Mouse (Mus musculus) midbrain, embryonic 15.5 days (tissue): Measurements from ENCODE around the gene Ache. TPM values are rescaled to one million over a fixed set of nuclear protein-coding genes. Genes with fewer than 3 reads are reported as not detected.

Experiments used
- ATAC-seq: fragments of 200-750 bp; cut with Nextera tagmentation; replicated peaks from 2 replicates; pipeline ENCODE4 v1.8.0; 2017; ENCODE audit warnings: moderate TSS enrichment
- H3K27ac ChIP-seq: fragments of 300-500 bp; sonication (generic); 2 replicates; pipeline ENCODE4 v1.5.1; 2015; ENCODE audit warnings: mild to moderate bottlenecking, inconsistent platforms
- H3K27me3 ChIP-seq: fragments of 300-500 bp; sonication (generic); replicated peaks from 2 replicates; pipeline ENCODE4 v1.6.1; 2015; ENCODE audit warnings: inconsistent platforms
- H3K36me3 ChIP-seq: fragments of 300-500 bp; sonication (generic); replicated peaks from 2 replicates; pipeline ENCODE4 v1.6.1; 2015; ENCODE audit warnings: inconsistent platforms
- H3K4me1 ChIP-seq: fragments of 300-500 bp; sonication (generic); 2 replicates; pipeline ENCODE4 v1.6.1; 2015; ENCODE audit warnings: inconsistent platforms
- H3K4me2 ChIP-seq: fragments of 300-500 bp; sonication (generic); 2 replicates; pipeline ENCODE4 v1.6.1; 2015; ENCODE audit warnings: inconsistent platforms, mild to moderate bottlenecking, moderate library complexity
- H3K4me3 ChIP-seq: fragments of 300-500 bp; sonication (generic); 2 replicates; pipeline ENCODE4 v1.5.1; 2015; ENCODE audit warnings: mild to moderate bottlenecking, inconsistent platforms
- H3K9ac ChIP-seq: fragments of 300-500 bp; sonication (generic); 2 replicates; pipeline ENCODE4 v1.6.1; 2015; ENCODE audit warnings: mild to moderate bottlenecking, inconsistent platforms
- H3K9me3 ChIP-seq: fragments of 300-500 bp; sonication (generic); 2 replicates; pipeline ENCODE4 v1.6.1; 2016; ENCODE audit warnings: inconsistent platforms
- WGBS: fragments of 180-500 bp; shearing (Covaris S2); methylation state at CpG from one replicate; pipeline ENCODE4 v1.1.7; 2015; ENCODE audit warnings: mixed read lengths; 5-methylcytosine and 5-hydroxymethylcytosine counted together
- microRNA-seq: library from miRNA; unstranded; fragments of <30 nt; microRNA quantifications from one replicate; pipeline ENCODE4, GENCODE M21; 2016
- polyA plus RNA-seq: library from polyadenylated mRNA; unstranded; fragments of >200 nt; fragmentation: Nextera tagmentation; extraction: Ambion mirVana; gene quantifications from 2 replicates; pipeline ENCODE4 v1.2.1, GENCODE M21; 2015

The Ache gene
- polyA plus RNA-seq, 1 experiment from 2014 or later = 39.8 TPM

- WGBS = 81% methylated on average over 6 of the region's 6 CpGs
- no peak for ATAC-seq
- H3K4me1 ChIP-seq = peaks cover 20% of the 10 kb centered on the region
- H3K27ac ChIP-seq = peak overlapping the region; percentile 82
- H3K9me3 ChIP-seq = no peaks in the 10 kb centered on the region
- H3K4me2 ChIP-seq = peak overlapping the region; percentile 85
- H3K4me3 ChIP-seq = 0 out of 2 replicates have a peak overlapping the region, but pooled peaks have one; percentile 45
- H3K9ac ChIP-seq = 0 out of 2 replicates have a peak overlapping the region, but pooled peaks have one; percentile 53
- no peaks in the 10 kb centered on the region for H3K27me3 ChIP-seq
- no peaks in the 10 kb centered on the region for H3K36me3 ChIP-seq
These were observed 52.9 kb downstream of the Ache start for GRCm38 (mm10) chr5:137340222-137340621.

DNA sequence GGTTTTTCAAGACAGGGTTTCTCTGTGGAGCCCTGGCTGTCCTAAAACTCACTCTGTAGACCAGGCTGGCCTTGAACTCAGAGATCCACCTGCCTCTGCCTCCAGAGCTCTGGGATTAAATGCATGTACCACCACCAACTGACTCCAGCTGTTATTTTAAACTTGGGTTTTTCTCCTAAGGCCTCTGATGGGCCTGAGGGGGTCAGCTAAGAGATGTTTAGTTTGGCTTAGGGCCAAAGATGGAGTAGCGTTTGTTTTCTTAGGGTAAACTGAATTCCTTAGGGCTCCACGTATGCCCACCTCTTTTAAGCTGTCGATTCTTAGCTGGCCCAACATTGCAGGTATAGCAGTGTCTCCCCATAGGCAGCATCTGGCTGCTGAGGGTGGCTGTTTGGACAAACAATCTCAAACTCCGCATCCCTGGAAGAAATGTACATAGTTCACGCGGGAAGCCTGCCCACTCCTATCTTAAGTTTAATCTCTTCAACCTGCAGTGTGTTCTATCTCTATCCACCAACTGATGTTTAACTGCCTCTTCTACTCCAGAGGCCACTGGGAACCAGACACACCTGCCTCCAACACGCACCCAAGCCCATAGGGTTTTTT lies 55.2 kb downstream of the Ache start:
- H3K27ac ChIP-seq = no peak overlapping the region
- H3K4me1 ChIP-seq = peaks cover 19% of the 10 kb centered on the region
- WGBS = 80% methylated on average over 7 of the region's 7 CpGs
- no peaks in the 10 kb centered on the region for H3K9me3 ChIP-seq
- no peaks in the 10 kb centered on the region for H3K36me3 ChIP-seq
- ATAC-seq = no peak
- no peak overlapping the region for H3K4me2 ChIP-seq
- no peak overlapping the region for H3K4me3 ChIP-seq
- no peak overlapping the region for H3K9ac ChIP-seq
- H3K27me3 ChIP-seq = no peaks in the 10 kb centered on the region

- no peak overlapping the region for H3K9ac ChIP-seq
- no peak overlapping the region for H3K4me2 ChIP-seq
- no peaks in the 10 kb centered on the region for H3K9me3 ChIP-seq
- 95% methylated on average over 5 of the region's 5 CpGs for WGBS
- no peak overlapping the region for H3K4me3 ChIP-seq
- 0 out of 2 replicates have a peak, but pooled peaks cover 2% of the 10 kb centered on the region for H3K27me3 ChIP-seq
- peaks cover 18% of the 10 kb centered on the region for H3K4me1 ChIP-seq
- H3K27ac ChIP-seq = no peak overlapping the region
- no peaks in the 10 kb centered on the region for H3K36me3 ChIP-seq
- no peak for ATAC-seq
These were observed 56.1 kb downstream of the Ache start for GRCm38 (mm10) chr5:137343412-137343811.

- Histone ChIP-seq H3K9me3 (no peaks in the 10 kb centered on the region), H3K9ac (no peak overlapping the region), H3K4me2 (no peak overlapping the region), H3K4me3 (no peak overlapping the region), H3K27me3 (0 out of 2 replicates have a peak, but pooled peaks cover 5% of the 10 kb centered on the region), H3K4me1 (peaks cover 19% of the 10 kb centered on the region), H3K36me3 (no peaks in the 10 kb centered on the region), H3K27ac (no peak overlapping the region)
- no peak for ATAC-seq
These were observed 56.5 kb downstream of the Ache start for GRCm38 (mm10) chr5:137343869-137344268.

Small RNAs within 50 kb of the gene (microRNA-seq; reads per million reads assigned to microRNA genes)
- gene Mir7036 (0.92 reads per million), gene Mir8116 (not detected)

Other genes with a start within 250 kb of the Ache start
- 284 TPM in 2 replicates for gene Ap1s1, start 241.4 kb upstream of the Ache start, polyA plus RNA-seq
- gene Serpine1, start 215.3 kb upstream of the Ache start, polyA plus RNA-seq = 0.34 and 0.41 TPM in 2 replicates
- gene Trim56, start 171.3 kb upstream of the Ache start, polyA plus RNA-seq = 1.9 and 2.5 TPM in 2 replicates
- not detected in 2 replicates for gene Muc3, start 138.2 kb upstream of the Ache start, polyA plus RNA-seq
- gene Muc3a, start 75.1 kb upstream of the Ache start, polyA plus RNA-seq = 0.40 TPM in 1 of 2 replicates, not detected in the other
- gene Ufsp1, start 7.1 kb downstream of the Ache start, polyA plus RNA-seq = 18.2 and 18.7 TPM in 2 replicates
- 106 and 107 TPM in 2 replicates for gene Srrt, start 20.2 kb downstream of the Ache start, polyA plus RNA-seq
- gene Trip6, start 26.9 kb downstream of the Ache start, polyA plus RNA-seq = 14.7 and 19.1 TPM in 2 replicates
- gene Slc12a9, start 46.1 kb downstream of the Ache start, polyA plus RNA-seq = 27.7 and 29.5 TPM in 2 replicates
- 6.8 and 8.7 TPM in 2 replicates for gene Ephb4, start 62.6 kb downstream of the Ache start, polyA plus RNA-seq
- gene Zan, start 189.5 kb downstream of the Ache start, polyA plus RNA-seq = 0.50 and 0.51 TPM in 2 replicates
- 77.7 and 82.1 TPM in 2 replicates for gene Pop7, start 215.0 kb downstream of the Ache start, polyA plus RNA-seq
- gene Gigyf1, start 231.0 kb downstream of the Ache start, polyA plus RNA-seq = 20.2 and 23.5 TPM in 2 replicates
- not detected in 2 replicates for gene Epo, start 245.7 kb downstream of the Ache start, polyA plus RNA-seq
- 525 and 570 TPM in 2 replicates for gene Gnb2, start 246.0 kb downstream of the Ache start, polyA plus RNA-seq